Mouse (Mus musculus) CH12.LX (cell line): ENCODE measurements around the gene Mpp2. TPM values are rescaled to one million over a fixed set of nuclear protein-coding genes. Genes with fewer than 3 reads are reported as not detected.

Experiments used
- DNase-seq: peaks from one replicate; pipeline ENCODE4 v3.0.0-alpha.2; 2013; ENCODE audit errors: extremely low read depth
- H3K27ac ChIP-seq: 2 replicates; pipeline ENCODE4 v1.5.1; 2012; ENCODE audit warnings: low read depth, mild to moderate bottlenecking, control low read depth, moderate library complexity; ENCODE audit not compliant: insufficient read depth
- H3K27me3 ChIP-seq: replicated peaks from 2 replicates; pipeline ENCODE3; 2012; ENCODE audit warnings: inconsistent platforms
- H3K36me3 ChIP-seq, 2 experiments: replicated peaks in 1 of 2; 2 replicates each; pipeline versions ENCODE3 to v1.6.1; 2012; ENCODE audit warnings: inconsistent platforms in 1 of 2, low read length in 1 of 2, mild to moderate bottlenecking in 1 of 2, mixed read lengths in 1 of 2, moderate library complexity in 1 of 2; ENCODE audit not compliant: control insufficient read depth in 1 of 2, insufficient read depth in 1 of 2
- H3K4me1 ChIP-seq, 2 experiments: 2 replicates each; pipeline ENCODE4 v1.6.1; 2012; ENCODE audit warnings: inconsistent platforms in 1 of 2, moderate library complexity in 1 of 2; ENCODE audit not compliant: insufficient read depth in 2 of 2, control insufficient read depth in 1 of 2
- H3K4me2 ChIP-seq: 2 replicates; pipeline ENCODE4 v1.6.1; 2012; ENCODE audit warnings: low read depth, mild to moderate bottlenecking, control low read depth; ENCODE audit not compliant: poor library complexity, insufficient read depth, severe bottlenecking
- H3K4me3 ChIP-seq, 3 experiments: fragments of 150-350 bp in 1 of 3; sonication (generic) in 1 of 3; replicated peaks in 1 of 3; 2 replicates each; pipeline versions ENCODE3 to v1.5.1; 2011 to 2012; ENCODE audit warnings: low read depth in 2 of 3, low read length in 2 of 3, mild to moderate bottlenecking in 2 of 3, moderate library complexity in 2 of 3, control low read depth in 1 of 3, improper control_type of control experiment in 1 of 3, inconsistent platforms in 1 of 3, mixed read lengths in 1 of 3; ENCODE audit not compliant: poor library complexity in 1 of 3
- H3K79me2 ChIP-seq: replicated peaks from 2 replicates; pipeline ENCODE4 v1.6.1; 2012; ENCODE audit warnings: mild to moderate bottlenecking, moderate library complexity; ENCODE audit not compliant: control insufficient read depth, poor library complexity, insufficient read depth, severe bottlenecking; ENCODE audit errors: extremely low read depth
- H3K9ac ChIP-seq: 2 replicates; pipeline ENCODE4 v1.6.1; 2012; ENCODE audit warnings: low read depth, mild to moderate bottlenecking, control low read depth, moderate library complexity; ENCODE audit not compliant: insufficient read depth
- H3K9me3 ChIP-seq: replicated peaks from 2 replicates; pipeline ENCODE3; 2012; ENCODE audit warnings: low read length, inconsistent platforms, mixed read lengths
- BHLHE40 ChIP-seq: IDR thresholded peaks from 2 replicates; pipeline ENCODE4 v1.6.1; 2011; ENCODE audit warnings: mild to moderate bottlenecking, low read depth, low read length, improper control_type of control experiment
- CHD1 ChIP-seq: IDR thresholded peaks from 2 replicates; pipeline ENCODE4 v1.6.1; 2012; ENCODE audit warnings: low read depth, low read length, improper control_type of control experiment, inconsistent platforms
- CHD2 ChIP-seq: IDR thresholded peaks from 2 replicates; pipeline ENCODE4 v1.6.1; 2011; ENCODE audit warnings: low read length, improper control_type of control experiment
- CTCF ChIP-seq, 2 experiments: IDR thresholded peaks in 1 of 2; conservative IDR thresholded peaks in 1 of 2; 2 replicates each; pipeline ENCODE4 v1.5.1; 2011 to 2012; ENCODE audit warnings: low read depth in 2 of 2, low read length in 2 of 2, improper control_type of control experiment in 1 of 2, inconsistent platforms in 1 of 2, mild to moderate bottlenecking in 1 of 2, moderate library complexity in 1 of 2
- ELF1 ChIP-seq: IDR thresholded peaks from 2 replicates; pipeline ENCODE4 v1.6.1; 2014; ENCODE audit warnings: low read depth, mild to moderate bottlenecking, inconsistent platforms, low read length, improper control_type of control experiment
- HCFC1 ChIP-seq: IDR thresholded peaks from 2 replicates; pipeline ENCODE4 v1.6.1; 2012; ENCODE audit warnings: low read depth, mild to moderate bottlenecking, inconsistent platforms, low read length, improper control_type of control experiment
- IRF4 ChIP-seq: IDR thresholded peaks from 2 replicates; pipeline ENCODE4 v1.6.1; 2014; ENCODE audit warnings: low read depth, mild to moderate bottlenecking, inconsistent platforms, low read length, improper control_type of control experiment
- JUN ChIP-seq: IDR thresholded peaks from 2 replicates; pipeline ENCODE4 v1.6.1; 2011; ENCODE audit warnings: low read depth, mild to moderate bottlenecking, low read length, improper control_type of control experiment, moderate library complexity; ENCODE audit not compliant: insufficient read depth
- JUND ChIP-seq: conservative IDR thresholded peaks from 2 replicates; pipeline ENCODE4 v1.6.1; 2011; ENCODE audit warnings: low read depth, low read length, improper control_type of control experiment
- MAFK ChIP-seq: IDR thresholded peaks from 2 replicates; pipeline ENCODE4 v1.6.1; 2011; ENCODE audit warnings: low read length, improper control_type of control experiment; ENCODE audit not compliant: insufficient replicate concordance
- MAZ ChIP-seq: IDR thresholded peaks from 2 replicates; pipeline ENCODE4 v1.6.1; 2012; ENCODE audit warnings: low read depth, mild to moderate bottlenecking, inconsistent platforms, low read length, improper control_type of control experiment, moderate library complexity
- MEF2A ChIP-seq: IDR thresholded peaks from 2 replicates; pipeline ENCODE4 v1.6.1; 2014; ENCODE audit warnings: low read depth, mild to moderate bottlenecking, inconsistent platforms, low read length, improper control_type of control experiment, borderline replicate concordance
- MXI1 ChIP-seq: IDR thresholded peaks from 2 replicates; pipeline ENCODE4 v1.6.1; 2011; ENCODE audit warnings: mild to moderate bottlenecking, low read depth, low read length, improper control_type of control experiment
- MYC ChIP-seq: IDR thresholded peaks from 2 replicates; pipeline ENCODE4 v1.6.1; 2011; ENCODE audit warnings: low read depth, mild to moderate bottlenecking, improper control_type of control experiment, low read length
- NELFE ChIP-seq: IDR thresholded peaks from 2 replicates; pipeline ENCODE4 v1.6.1; 2011; ENCODE audit warnings: low read depth, low read length, improper control_type of control experiment
- NRF1 ChIP-seq: IDR thresholded peaks from 2 replicates; pipeline ENCODE4 v1.6.1; 2014; ENCODE audit warnings: low read depth, mild to moderate bottlenecking, inconsistent platforms, low read length, improper control_type of control experiment, moderate library complexity
- RAD21 ChIP-seq: IDR thresholded peaks from 2 replicates; pipeline ENCODE4 v1.6.1; 2011; ENCODE audit warnings: low read depth, mild to moderate bottlenecking, low read length, improper control_type of control experiment, moderate library complexity
- RCOR1 ChIP-seq: conservative IDR thresholded peaks from 2 replicates; pipeline ENCODE4 v1.6.1; 2012; ENCODE audit warnings: low read depth, mild to moderate bottlenecking, inconsistent platforms, low read length, improper control_type of control experiment
- SMC3 ChIP-seq: IDR thresholded peaks from 2 replicates; pipeline ENCODE4 v1.6.1; 2011; ENCODE audit warnings: low read depth, low read length, improper control_type of control experiment
- TBP ChIP-seq: conservative IDR thresholded peaks from 2 replicates; pipeline ENCODE4 v1.6.1; 2011; ENCODE audit warnings: low read depth, low read length, improper control_type of control experiment
- TCF12 ChIP-seq: IDR thresholded peaks from 2 replicates; pipeline ENCODE4 v1.6.1; 2014; ENCODE audit warnings: low read depth, mild to moderate bottlenecking, inconsistent platforms, low read length, improper control_type of control experiment
- UBTF ChIP-seq: IDR thresholded peaks from 2 replicates; pipeline ENCODE4 v1.6.1; 2012; ENCODE audit warnings: low read depth, mild to moderate bottlenecking, inconsistent platforms, low read length, improper control_type of control experiment, moderate library complexity
- USF2 ChIP-seq: conservative IDR thresholded peaks from 2 replicates; pipeline ENCODE4 v1.6.1; 2011; ENCODE audit warnings: low read depth, low read length, improper control_type of control experiment
- ZC3H11A ChIP-seq: IDR thresholded peaks from 2 replicates; pipeline ENCODE4 v1.6.1; 2012; ENCODE audit warnings: low read depth, mild to moderate bottlenecking, inconsistent platforms, low read length, improper control_type of control experiment
- ZKSCAN1 ChIP-seq: IDR thresholded peaks from 2 replicates; pipeline ENCODE4 v1.6.1; 2012; ENCODE audit warnings: low read depth, inconsistent platforms, low read length, improper control_type of control experiment, borderline replicate concordance
- ZNF384 ChIP-seq: IDR thresholded peaks from 2 replicates; pipeline ENCODE4 v1.6.1; 2012; ENCODE audit warnings: low read depth, low read length, improper control_type of control experiment, inconsistent platforms
- dilution Hi-C: fragments of 300-500 bp; cut with MboI; formaldehyde crosslinking; loops from 2 replicates; pipeline ENCODE4 v1.14.3; 2020; ENCODE audit warnings: low sequenced_read_pairs; ENCODE audit not compliant: extremely low pct_unique_long_range_greater_than_20kb, extremely low pct_ligation_motif_present
- in situ Hi-C: fragments of 300-500 bp; cut with MboI; formaldehyde crosslinking; loops from 3 replicates; pipeline ENCODE4 v1.14.3; 2019; ENCODE audit warnings: low sequenced_read_pairs, low pct_ligation_motif_present, low pct_unique_long_range_greater_than_20kb, mixed read lengths
- polyA plus RNA-seq: library from polyadenylated mRNA; unstranded; fragments of >175 nt; gene quantifications from 2 replicates; pipeline ENCODE4 v1.2.1, GENCODE M21; 2012; ENCODE audit warnings: low read depth; ENCODE audit not compliant: insufficient read length
- total RNA-seq, 2 experiments: library from RNA; depleted of rRNA; stranded (reverse); fragments of 300-350 nt in 1 of 2; fragments of >200 nt in 1 of 2; gene quantifications; 2 replicates each; pipeline ENCODE4 v1.2.3; 2012 to 2014

Gene Mpp2
- total and polyA plus RNA-seq, 3 experiments = 0.35 to 3.1 (median 0.83) TPM

DNA sequence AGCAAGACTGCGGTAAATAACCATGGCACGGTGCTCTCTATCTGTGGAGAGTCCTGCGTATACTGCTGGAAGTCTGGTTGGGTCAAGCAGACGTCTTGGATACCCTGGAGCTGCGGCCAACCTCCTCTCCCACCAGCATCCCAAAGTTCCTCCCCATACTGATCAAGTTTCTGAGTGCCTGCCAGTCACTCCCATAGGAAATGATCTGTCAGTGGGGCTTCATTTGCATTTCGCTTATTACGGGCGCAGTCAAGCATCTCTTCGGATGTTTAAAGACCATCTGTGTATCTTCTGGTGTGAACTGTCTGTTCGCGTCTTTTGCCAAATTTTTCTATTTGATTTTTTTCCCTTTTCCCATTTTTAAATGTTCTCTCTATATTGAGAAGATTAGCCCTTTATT, 18.7 kb downstream of the Mpp2 start:
- dilution Hi-C loops = no loop called here
- Histone ChIP-seq H3K9me3 (no peaks in the 10 kb centered on the region), H3K4me2 (no peak overlapping the region), H3K4me1 (peaks cover 4 to 6% of the 10 kb centered on the region in 2 experiments; a peak in 3 of 4 replicates), H3K4me3 (no peak overlapping the region), H3K27ac (no peak overlapping the region), H3K9ac (no peak overlapping the region), H3K36me3 (no peaks in the 10 kb centered on the region), H3K27me3 (peaks cover 68% of the 10 kb centered on the region), H3K79me2 (no peaks in the 10 kb centered on the region)
- in situ Hi-C loops = loop anchor here (5.0 kb wide), 1 partner anchor 68 kb away; no protein-coding TSS in a partner anchor
- TF ChIP-seq CTCF (conservative IDR thresholded peaks at IDR 0.05 in 1 of 2, IDR thresholded peaks at IDR 0.05 in 1 of 2; ENCODE audit: low read depth in 2 of 2, low read length in 2 of 2) (no peak), JUND (no peak), BHLHE40 (no peak), ZNF384 (no peak), ZC3H11A (no peak), NRF1 (no peak), NELFE (no peak), ELF1 (no peak), UBTF (no peak), MAFK (no peak), MAZ (no peak), USF2 (no peak)
- DNase-seq = no peak

DNA sequence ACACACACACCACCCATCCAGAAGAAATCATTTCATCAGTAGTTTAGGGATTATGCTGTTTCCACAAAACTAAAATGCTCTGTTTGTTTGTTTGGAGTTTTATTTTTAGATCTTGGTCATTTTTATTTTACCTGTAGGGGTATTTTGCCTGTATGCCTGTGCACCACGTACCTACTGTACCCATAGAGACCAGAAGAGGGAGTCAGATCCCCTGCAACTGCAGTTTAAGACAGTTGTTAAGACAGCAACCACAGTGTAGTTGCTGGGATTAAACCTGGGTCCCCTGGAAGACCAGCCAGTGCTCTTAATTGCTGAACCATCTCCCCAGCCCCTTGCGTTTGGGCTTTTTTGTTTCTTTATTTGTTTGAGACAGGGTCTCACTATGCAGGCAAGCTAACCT, 19.3 kb downstream of the Mpp2 start:
- Histone ChIP-seq H3K4me1 (peaks cover under 1 to 3% of the 10 kb centered on the region in 2 experiments; a peak in 3 of 4 replicates), H3K36me3 (no peaks in the 10 kb centered on the region), H3K27ac (no peak overlapping the region), H3K9ac (no peak overlapping the region), H3K79me2 (no peaks in the 10 kb centered on the region), H3K9me3 (no peaks in the 10 kb centered on the region), H3K4me3 (no peak overlapping the region), H3K27me3 (peaks cover 65% of the 10 kb centered on the region), H3K4me2 (no peak overlapping the region)
- dilution Hi-C loops (no loop called here), in situ Hi-C loops (loop anchor here (5.0 kb wide), 1 partner anchor 68 kb away; no protein-coding TSS in a partner anchor)
- peak; percentile 36 for DNase-seq
- TF ChIP-seq JUN (no peak), ZC3H11A (0 out of 2 replicates have a peak, but pooled peaks have one; percentile 8), IRF4 (no peak), CTCF (conservative IDR thresholded peaks at IDR 0.05 in 1 of 2, IDR thresholded peaks at IDR 0.05 in 1 of 2; ENCODE audit: low read depth in 2 of 2, low read length in 2 of 2) (peak; percentile 37 to 87; a peak in 3 of 4 replicates), MEF2A (no peak), MYC (no peak), TCF12 (no peak), HCFC1 (no peak), TBP (no peak), CHD1 (no peak), MXI1 (no peak), MAZ (no peak), RAD21 (peak; percentile 85), SMC3 (peak; percentile 83), ELF1 (no peak), MAFK (no peak), ZNF384 (no peak), CHD2 (no peak), JUND (no peak), ZKSCAN1 (no peak), RCOR1 (no peak)
